Mouse (Mus musculus) neural tube, embryonic 14.5 days (tissue): ENCODE results near the gene Btbd1. TPM values are rescaled to one million over a fixed set of nuclear protein-coding genes. Genes with fewer than 3 reads are reported as not detected.

ENCODE experiments used
- ATAC-seq: fragments of 200-750 bp; cut with Nextera tagmentation; 2 replicates; pipeline ENCODE4 v1.8.0; 2017; ENCODE audit warnings: low read depth, mild to moderate bottlenecking, moderate TSS enrichment, moderate library complexity
- H3K27ac ChIP-seq: fragments of 300-500 bp; sonication (generic); 2 replicates; pipeline ENCODE4 v1.5.1; 2014; ENCODE audit warnings: low read depth, mild to moderate bottlenecking, control low read depth, low read length, moderate library complexity, mixed read lengths
- H3K27me3 ChIP-seq: fragments of 300-500 bp; sonication (generic); 2 replicates; pipeline ENCODE4 v1.6.1; 2014; ENCODE audit warnings: low read length; ENCODE audit not compliant: control insufficient read depth, insufficient read depth
- H3K36me3 ChIP-seq: fragments of 300-500 bp; sonication (generic); 2 replicates; pipeline ENCODE4 v1.6.1; 2014; ENCODE audit warnings: low read length, mixed read lengths; ENCODE audit not compliant: control insufficient read depth, insufficient read depth
- H3K4me1 ChIP-seq: fragments of 300-500 bp; sonication (generic); 2 replicates; pipeline ENCODE4 v1.6.1; 2014; ENCODE audit warnings: low read length; ENCODE audit not compliant: control insufficient read depth, insufficient read depth
- H3K4me2 ChIP-seq: fragments of 300-500 bp; sonication (generic); 2 replicates; pipeline ENCODE4 v1.6.1; 2014; ENCODE audit warnings: mild to moderate bottlenecking, low read depth, low read length, control low read depth
- H3K4me3 ChIP-seq: fragments of 300-500 bp; sonication (generic); 2 replicates; pipeline ENCODE4 v1.5.1; 2014; ENCODE audit warnings: low read depth, low read length, control low read depth, mixed read lengths
- H3K9ac ChIP-seq: fragments of 300-500 bp; sonication (generic); replicated peaks from 2 replicates; pipeline ENCODE4 v1.6.1; 2014; ENCODE audit warnings: low read depth, mild to moderate bottlenecking, control low read depth, low read length, mixed read lengths
- H3K9me3 ChIP-seq: fragments of 300-500 bp; sonication (generic); 2 replicates; pipeline ENCODE4 v1.6.1; 2016; ENCODE audit warnings: low read length; ENCODE audit not compliant: control insufficient read depth
- WGBS: fragments of 180-500 bp; shearing (Covaris S2); extraction: QIAGEN DNeasy Blood & Tissue Kit; methylation state at CpG from one replicate; pipeline ENCODE4 v1.1.7; 2014; 5-methylcytosine and 5-hydroxymethylcytosine counted together
- polyA plus RNA-seq: library from polyadenylated mRNA; unstranded; fragments of >200 nt; fragmentation: Nextera tagmentation; extraction: Ambion mirVana; gene quantifications from 2 replicates; pipeline ENCODE4 v1.2.1, GENCODE M21; 2014

The Btbd1 gene
- polyA plus RNA-seq, 1 experiment from 2014 or later, result 137 TPM

- no peak overlapping the region for H3K27ac ChIP-seq
- no peaks in the 10 kb centered on the region for H3K4me1 ChIP-seq
- ATAC-seq, result no peak
- no peak overlapping the region for H3K4me3 ChIP-seq
- H3K9ac ChIP-seq, result no peak overlapping the region
- no peaks in the 10 kb centered on the region for H3K9me3 ChIP-seq
- H3K4me2 ChIP-seq, result no peak overlapping the region
- no peaks in the 10 kb centered on the region for H3K27me3 ChIP-seq
- no peaks in the 10 kb centered on the region for H3K36me3 ChIP-seq
Measured at GRCm38 (mm10) chr7:81834847-81835246, 5.6 kb upstream of the Btbd1 start.

GRCm38 (mm10) chr7:81828681-81829378 is 401 bp downstream of the Btbd1 start:
- under 1% methylated on average over 65 of the region's 91 CpGs for WGBS
- Histone ChIP-seq H3K9ac (peak overlapping the region; percentile 96), H3K4me3 (peak overlapping the region; percentile 81), H3K27ac (peak overlapping the region; percentile 95), H3K4me2 (peak overlapping the region; percentile 78), H3K4me1 (peaks cover 31% of the 10 kb centered on the region), H3K9me3 (no peaks in the 10 kb centered on the region), H3K27me3 (no peaks in the 10 kb centered on the region), H3K36me3 (no peaks in the 10 kb centered on the region)
- ATAC-seq, result peak; percentile 79

GRCm38 (mm10) chr7:81827806-81828667 is 1.2 kb downstream of the Btbd1 start:
- Histone ChIP-seq H3K9ac (peak overlapping the region; percentile 96), H3K27ac (peak overlapping the region; percentile 95), H3K4me1 (peaks cover 31% of the 10 kb centered on the region), H3K4me2 (peak overlapping the region; percentile 78), H3K4me3 (peak overlapping the region; percentile 81), H3K27me3 (no peaks in the 10 kb centered on the region), H3K36me3 (no peaks in the 10 kb centered on the region), H3K9me3 (no peaks in the 10 kb centered on the region)
- ATAC-seq, result peak; percentile 15; the same call in 1 of the 2 replicates
- WGBS, result 23% methylated on average over 17 of the region's 17 CpGs

- no peaks in the 10 kb centered on the region for H3K9me3 ChIP-seq
- no peak overlapping the region for H3K4me3 ChIP-seq
- H3K9ac ChIP-seq, result no peak overlapping the region
- ATAC-seq, result no peak
- H3K4me2 ChIP-seq, result no peak overlapping the region
- 48% methylated on average over 3 of the region's 3 CpGs for WGBS
- peaks cover 31% of the 10 kb centered on the region for H3K4me1 ChIP-seq
- no peaks in the 10 kb centered on the region for H3K27me3 ChIP-seq
- no peak overlapping the region for H3K27ac ChIP-seq
- H3K36me3 ChIP-seq, result no peaks in the 10 kb centered on the region
Measured at GRCm38 (mm10) chr7:81825381-81825780, 3.9 kb downstream of the Btbd1 start.

- WGBS, result 80% methylated on average over 3 of the region's 3 CpGs
- Histone ChIP-seq H3K36me3 (no peaks in the 10 kb centered on the region), H3K4me3 (no peak overlapping the region), H3K27me3 (no peaks in the 10 kb centered on the region), H3K9me3 (no peaks in the 10 kb centered on the region), H3K4me1 (peaks cover 31% of the 10 kb centered on the region), H3K4me2 (no peak overlapping the region), H3K9ac (no peak overlapping the region), H3K27ac (no peak overlapping the region)
- no peak for ATAC-seq
Measured at GRCm38 (mm10) chr7:81824906-81825305, 4.3 kb downstream of the Btbd1 start.

GRCm38 (mm10) chr7:81806067-81806466 is 23.2 kb downstream of the Btbd1 start:
- Histone ChIP-seq H3K4me1 (no peaks in the 10 kb centered on the region), H3K27me3 (no peaks in the 10 kb centered on the region), H3K4me2 (no peak overlapping the region), H3K9me3 (no peaks in the 10 kb centered on the region), H3K9ac (no peak overlapping the region), H3K4me3 (no peak overlapping the region), H3K36me3 (no peaks in the 10 kb centered on the region), H3K27ac (no peak overlapping the region)
- 58% methylated on average over 5 of the region's 5 CpGs for WGBS
- ATAC-seq, result no peak

GRCm38 (mm10) chr7:81789095-81789757 is 40.0 kb downstream of the Btbd1 start, which contains the start of gene 3110040N11Rik:
3110040N11Rik (minus strand) TSS chr7:81789478.
- ATAC-seq, result peak; percentile 96

GRCm38 (mm10) chr7:81788536-81788935 is 40.7 kb downstream of the Btbd1 start:
- ATAC-seq, result peak; percentile 63
- peaks cover 14% of the 10 kb centered on the region for H3K4me1 ChIP-seq
- H3K9ac ChIP-seq, result peak overlapping the region; percentile 60
- H3K27ac ChIP-seq, result peak overlapping the region; percentile 95
- H3K27me3 ChIP-seq, result no peaks in the 10 kb centered on the region
- H3K9me3 ChIP-seq, result no peaks in the 10 kb centered on the region
- H3K4me3 ChIP-seq, result peak overlapping the region; percentile 41
- WGBS, result 2% methylated on average over 5 of the region's 5 CpGs
- peak overlapping the region; percentile 90 for H3K4me2 ChIP-seq
- H3K36me3 ChIP-seq, result peaks cover 9% of the 10 kb centered on the region; the same call in 1 of the 2 replicates

More at GRCm38 (mm10) chr7:81789095-81789757, 40.0 kb downstream of the Btbd1 start, which contains the start of gene 3110040N11Rik:
- Histone ChIP-seq H3K9ac (peak within 1 kb of the TSS; percentile 60), H3K27me3 (no peaks in the 10 kb centered on the region), H3K9me3 (no peaks in the 10 kb centered on the region), H3K4me1 (peaks cover 14% of the 10 kb centered on the region), H3K36me3 (peaks cover 14% of the 10 kb centered on the region; the same call in 1 of the 2 replicates), H3K27ac (peak within 1 kb of the TSS; percentile 95), H3K4me2 (peak within 1 kb of the TSS; percentile 90), H3K4me3 (peak within 1 kb of the TSS; percentile 41)
- under 1% methylated on average over 38 of the region's 38 CpGs for WGBS
